Mouse (Mus musculus) cerebellum, adult 2 months (tissue): ENCODE results near the gene Mis18a. TPM values are rescaled to one million over a fixed set of nuclear protein-coding genes. Genes with fewer than 3 reads are reported as not detected.

Source experiments
- DNase-seq, 2 experiments: peaks; one replicate each; pipeline ENCODE4 v3.0.0; 2021
- H3K27ac ChIP-seq: fragments of 200-500 bp; 2 replicates; pipeline ENCODE4 v1.5.1; 2012; ENCODE audit warnings: low read length, control low read depth, inconsistent platforms; ENCODE audit not compliant: insufficient read depth
- H3K27me3 ChIP-seq: fragments of 200-500 bp; 2 replicates; pipeline ENCODE4 v1.6.1; 2012; ENCODE audit warnings: inconsistent platforms, mild to moderate bottlenecking, low read length, moderate library complexity; ENCODE audit not compliant: control insufficient read depth, insufficient read depth
- H3K4me1 ChIP-seq: fragments of 200-500 bp; 2 replicates; pipeline ENCODE4 v1.6.1; 2011; ENCODE audit warnings: low read length; ENCODE audit not compliant: control insufficient read depth, insufficient read depth
- H3K4me3 ChIP-seq: fragments of 200-500 bp; replicated peaks from 2 replicates; pipeline ENCODE3; 2011; ENCODE audit warnings: mild to moderate bottlenecking, low read depth, low read length, control low read depth; ENCODE audit not compliant: insufficient read depth
- CTCF ChIP-seq: fragments of 200-500 bp; IDR thresholded peaks from 2 replicates; pipeline ENCODE4 v1.5.1; 2011; ENCODE audit warnings: low read depth, mild to moderate bottlenecking, control low read depth, low read length, moderate library complexity, borderline replicate concordance; ENCODE audit not compliant: insufficient read depth
- POLR2A ChIP-seq: fragments of 200-500 bp; IDR thresholded peaks from 2 replicates; pipeline ENCODE4 v1.6.1; 2011; ENCODE audit warnings: low read length, control low read depth, borderline replicate concordance; ENCODE audit not compliant: insufficient read depth
- WGBS: fragments of 180-500 bp; shearing (Covaris S2); methylation state at CpG from one replicate; pipeline ENCODE4 v1.1.7; 2018; 5-methylcytosine and 5-hydroxymethylcytosine counted together
- polyA plus RNA-seq: library from polyadenylated mRNA; depleted of rRNA; stranded (reverse); fragments of >200 nt; gene quantifications from 2 replicates; pipeline ENCODE4 v1.2.3, GENCODE M21; 2012

The Mis18a gene
- polyA plus RNA-seq, 1 experiment: 8.6 TPM

- WGBS: 69% methylated on average over 9 of the region's 9 CpGs
- no peak for DNase-seq
- H3K27me3 ChIP-seq: no peaks in the 10 kb centered on the region
- TF ChIP-seq POLR2A (no peak), CTCF (no peak)
- H3K4me3 ChIP-seq: no peak overlapping the region
- no peak overlapping the region for H3K27ac ChIP-seq
- no peaks in the 10 kb centered on the region; the same call in 1 of the 2 replicates for H3K4me1 ChIP-seq
Measured at GRCm38 (mm10) chr16:90696306-90696705, 30.9 kb downstream of the Mis18a start.

- 77% methylated on average over 10 of the region's 10 CpGs for WGBS
- Histone ChIP-seq H3K4me3 (no peak overlapping the region), H3K27ac (no peak overlapping the region), H3K27me3 (no peaks in the 10 kb centered on the region), H3K4me1 (no peaks in the 10 kb centered on the region; the same call in 1 of the 2 replicates)
- no peak for DNase-seq
- TF ChIP-seq CTCF (no peak), POLR2A (no peak)
Measured at GRCm38 (mm10) chr16:90695121-90695520, 32.1 kb downstream of the Mis18a start.

- WGBS: 69% methylated on average over 9 of the region's 9 CpGs
- DNase-seq: no peak
- TF ChIP-seq CTCF: peak; percentile 45; the same call in 1 of the 2 replicates
- no peak for TF ChIP-seq POLR2A
- Histone ChIP-seq H3K4me1 (no peaks in the 10 kb centered on the region; the same call in 1 of the 2 replicates), H3K4me3 (no peak overlapping the region), H3K27me3 (no peaks in the 10 kb centered on the region), H3K27ac (no peak overlapping the region)
Measured at GRCm38 (mm10) chr16:90694719-90695118, 32.5 kb downstream of the Mis18a start.

- WGBS: 95% methylated on average over 5 of the region's 5 CpGs
- Histone ChIP-seq H3K27me3 (no peaks in the 10 kb centered on the region), H3K4me1 (no peaks in the 10 kb centered on the region; the same call in 1 of the 2 replicates), H3K4me3 (no peak overlapping the region), H3K27ac (no peak overlapping the region)
- TF ChIP-seq POLR2A (no peak), CTCF (no peak)
- DNase-seq: no peak
Measured at GRCm38 (mm10) chr16:90693625-90694024, 33.6 kb downstream of the Mis18a start.

- peak; percentile 32 to 55 for DNase-seq
- Histone ChIP-seq H3K27ac (0 out of 2 replicates have a peak overlapping the region, but pooled peaks have one; percentile 7), H3K4me3 (no peak overlapping the region), H3K27me3 (no peaks in the 10 kb centered on the region), H3K4me1 (no peaks in the 10 kb centered on the region; the same call in 1 of the 2 replicates)
- TF ChIP-seq POLR2A (no peak), CTCF (no peak)
- WGBS: 35% methylated on average over 15 of the region's 15 CpGs
Measured at GRCm38 (mm10) chr16:90692704-90693385, 34.4 kb downstream of the Mis18a start.

GRCm38 (mm10) chr16:90687687-90688263 lies 39.4 kb downstream of the Mis18a start:
- TF ChIP-seq CTCF: no peak
- no peak for TF ChIP-seq POLR2A
- H3K27ac ChIP-seq: no peak overlapping the region
- no peak overlapping the region for H3K4me3 ChIP-seq
- no peaks in the 10 kb centered on the region for H3K27me3 ChIP-seq
- WGBS: 88% methylated on average over 12 of the region's 12 CpGs
- no peaks in the 10 kb centered on the region for H3K4me1 ChIP-seq
- DNase-seq: no peak

- Histone ChIP-seq H3K27me3 (no peaks in the 10 kb centered on the region), H3K27ac (no peak overlapping the region), H3K4me3 (no peak overlapping the region), H3K4me1 (no peaks in the 10 kb centered on the region)
- 81% methylated on average over 5 of the region's 5 CpGs for WGBS
- no peak for TF ChIP-seq POLR2A
- TF ChIP-seq CTCF: no peak
- DNase-seq: no peak
Measured at GRCm38 (mm10) chr16:90687011-90687410, 40.2 kb downstream of the Mis18a start.

GRCm38 (mm10) chr16:90684092-90684491 lies 43.1 kb downstream of the Mis18a start:
- H3K27me3 ChIP-seq: no peaks in the 10 kb centered on the region
- no peak for DNase-seq
- H3K27ac ChIP-seq: no peak overlapping the region
- WGBS: 59% methylated on average over 5 of the region's 5 CpGs
- TF ChIP-seq CTCF (no peak), POLR2A (no peak)
- H3K4me1 ChIP-seq: no peaks in the 10 kb centered on the region
- H3K4me3 ChIP-seq: no peak overlapping the region

- Histone ChIP-seq H3K27ac (no peak overlapping the region), H3K27me3 (no peaks in the 10 kb centered on the region), H3K4me1 (no peaks in the 10 kb centered on the region), H3K4me3 (no peak overlapping the region)
- no peak for DNase-seq
- 89% methylated on average over 16 of the region's 16 CpGs for WGBS
- no peak for TF ChIP-seq CTCF
- TF ChIP-seq POLR2A: no peak
Measured at GRCm38 (mm10) chr16:90679984-90680383, 47.2 kb downstream of the Mis18a start.
